Mouse (Mus musculus) myocyte (in vitro differentiated cells): Measurements from ENCODE around the gene Edem3. TPM values are rescaled to one million over a fixed set of nuclear protein-coding genes. Genes with fewer than 3 reads are reported as not detected.

ENCODE experiments used
- H3K27me3 ChIP-seq: one replicate; pipeline ENCODE4 v1.6.1; 2011; ENCODE audit not compliant: control insufficient read depth, insufficient read depth, insufficient read length
- H3K36me3 ChIP-seq: one replicate; pipeline ENCODE4 v1.6.1; 2011; ENCODE audit not compliant: control insufficient read depth, insufficient read depth
- H3K4me2 ChIP-seq: one replicate; pipeline ENCODE4 v1.6.1; 2011; ENCODE audit warnings: low read depth, control low read depth
- H3K4me3 ChIP-seq: one replicate; pipeline ENCODE4 v1.5.1; 2011; ENCODE audit warnings: mild to moderate bottlenecking, control low read depth, moderate library complexity
- H3K79me2 ChIP-seq: one replicate; pipeline ENCODE4 v1.6.1; 2011; ENCODE audit not compliant: control insufficient read depth, insufficient read depth
- H3ac ChIP-seq: one replicate; pipeline ENCODE4 v1.6.1; 2011; ENCODE audit not compliant: control insufficient read depth, insufficient read length
- CEBPB ChIP-seq: IDR thresholded peaks from 2 replicates; pipeline ENCODE4 v1.6.1; 2011; ENCODE audit warnings: mild to moderate bottlenecking, moderate library complexity; ENCODE audit not compliant: poor library complexity, insufficient read depth, severe bottlenecking
- E2F4 ChIP-seq: IDR thresholded peaks from one replicate; pipeline ENCODE4 v1.6.1; 2011; ENCODE audit warnings: mild to moderate bottlenecking, control low read depth, moderate library complexity; ENCODE audit not compliant: insufficient read depth
- MAX ChIP-seq: IDR thresholded peaks from one replicate; pipeline ENCODE4 v1.6.1; 2011; ENCODE audit warnings: low read depth, mild to moderate bottlenecking, control low read depth
- MYOD1 ChIP-seq, 3 experiments: IDR thresholded peaks; one replicate each; pipeline ENCODE4 v1.6.1; 2011; ENCODE audit warnings: control low read depth in 2 of 3, low read depth in 2 of 3, mild to moderate bottlenecking in 2 of 3, moderate library complexity in 1 of 3; ENCODE audit not compliant: insufficient read length in 2 of 3, control insufficient read depth in 1 of 3
- MYOG ChIP-seq, 3 experiments: IDR thresholded peaks; one replicate each; pipeline ENCODE4 v1.6.1; 2011; ENCODE audit warnings: control low read depth in 2 of 3, low read depth in 2 of 3, mild to moderate bottlenecking in 2 of 3; ENCODE audit not compliant: insufficient read length in 2 of 3, control insufficient read depth in 1 of 3, insufficient read depth in 1 of 3
- POLR2A ChIP-seq: IDR thresholded peaks from one replicate; pipeline ENCODE4 v1.6.1; 2011; ENCODE audit warnings: low read depth, mild to moderate bottlenecking, control low read depth, moderate library complexity; ENCODE audit not compliant: insufficient read length
- POLR2AphosphoS2 ChIP-seq: IDR thresholded peaks from one replicate; pipeline ENCODE4 v1.6.1; 2011; ENCODE audit warnings: low read depth, control low read depth; ENCODE audit not compliant: insufficient read length
- REST ChIP-seq: IDR thresholded peaks from one replicate; pipeline ENCODE4 v1.6.1; 2011; ENCODE audit warnings: mild to moderate bottlenecking, control low read depth, moderate library complexity; ENCODE audit not compliant: insufficient read depth, insufficient read length
- SRF ChIP-seq: IDR thresholded peaks from one replicate; pipeline ENCODE4 v1.6.1; 2011; ENCODE audit warnings: low read depth; ENCODE audit not compliant: control insufficient read depth, insufficient read length
- TCF12 ChIP-seq: IDR thresholded peaks from one replicate; pipeline ENCODE4 v1.6.1; 2011; ENCODE audit warnings: mild to moderate bottlenecking, control low read depth; ENCODE audit not compliant: poor library complexity, insufficient read depth, severe bottlenecking
- TCF3 ChIP-seq: IDR thresholded peaks from one replicate; pipeline ENCODE4 v1.6.1; 2011; ENCODE audit warnings: low read depth, control low read depth; ENCODE audit not compliant: insufficient read length
- USF1 ChIP-seq: IDR thresholded peaks from one replicate; pipeline ENCODE4 v1.6.1; 2011; ENCODE audit warnings: low read depth, mild to moderate bottlenecking, control low read depth, moderate library complexity
- polyA plus RNA-seq: library from polyadenylated mRNA; unstranded; fragments of >200 nt; fragmentation: generic; extraction: Trizol; gene quantifications from one replicate; pipeline ENCODE4 v1.2.1, GENCODE M21; 2012; ENCODE audit warnings: missing spikeins

Edem3 gene
- polyA plus RNA-seq, 1 experiment: 10.0 TPM

DNA sequence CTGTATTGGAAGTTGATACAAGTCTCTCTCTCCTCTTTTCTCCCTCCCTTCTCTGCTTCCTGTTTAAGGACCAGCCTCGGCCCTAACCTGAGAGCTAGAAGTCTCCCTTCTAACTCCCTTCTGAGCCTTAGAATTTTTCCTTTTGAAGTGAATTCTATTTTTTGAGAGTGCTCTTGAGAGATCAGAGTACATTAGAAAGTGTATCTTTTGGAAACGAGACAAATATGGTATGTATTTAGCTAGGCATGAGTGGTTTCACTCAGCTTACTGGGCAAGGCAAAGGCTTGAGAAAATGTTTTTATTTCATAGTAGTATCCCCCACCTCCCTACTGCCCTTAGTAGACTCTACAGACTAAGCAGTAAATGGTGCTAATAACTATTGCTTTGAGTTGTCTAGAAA, 3.8 kb downstream of the Edem3 start:
- TF ChIP-seq REST (no peak), MYOG (IDR thresholded peaks at IDR 0.05; ENCODE audit: control insufficient read depth in 1 of 3, insufficient read depth in 1 of 3, insufficient read length in 2 of 3, low read depth in 2 of 3) (no peak), POLR2A (no peak), CEBPB (no peak), SRF (no peak), POLR2AphosphoS2 (no peak), MAX (no peak), E2F4 (no peak), TCF3 (no peak), MYOD1 (IDR thresholded peaks at IDR 0.05; ENCODE audit: control insufficient read depth in 1 of 3, insufficient read length in 2 of 3, low read depth in 2 of 3) (no peak), USF1 (no peak), TCF12 (no peak)
- H3K4me2 ChIP-seq: no peak overlapping the region

DNA sequence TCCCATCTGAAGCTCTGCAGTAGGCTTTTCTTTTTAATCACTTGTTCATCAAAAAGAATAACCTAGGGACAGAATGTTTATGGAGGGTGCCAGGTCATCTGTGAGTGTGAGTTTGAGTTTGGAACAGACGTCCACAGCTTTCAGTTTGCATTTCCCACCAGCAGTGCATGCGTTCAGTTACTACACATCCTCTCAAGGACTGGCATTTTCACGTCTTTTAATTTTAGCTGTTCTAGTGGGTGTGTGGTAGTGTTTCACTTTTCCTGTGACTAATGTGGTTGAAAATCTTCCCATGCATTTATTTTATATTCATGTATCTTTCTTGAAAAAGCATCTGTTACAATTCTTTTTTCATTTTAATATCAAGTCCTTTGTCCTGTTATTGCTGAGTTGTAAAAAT, 9.1 kb downstream of the Edem3 start:
- Histone ChIP-seq H3K4me3 (no peak overlapping the region), H3K79me2 (peaks cover 12% of the 10 kb centered on the region), H3ac (no peak overlapping the region), H3K27me3 (no peaks in the 10 kb centered on the region), H3K36me3 (peaks cover 16% of the 10 kb centered on the region), H3K4me2 (no peak overlapping the region)
- TF ChIP-seq POLR2A (no peak), SRF (no peak), REST (no peak), CEBPB (no peak), TCF12 (no peak), MYOG (IDR thresholded peaks at IDR 0.05; ENCODE audit: control insufficient read depth in 1 of 3, insufficient read depth in 1 of 3, insufficient read length in 2 of 3, low read depth in 2 of 3) (no peak), TCF3 (no peak), USF1 (no peak), MYOD1 (IDR thresholded peaks at IDR 0.05; ENCODE audit: control insufficient read depth in 1 of 3, insufficient read length in 2 of 3, low read depth in 2 of 3) (no peak), POLR2AphosphoS2 (no peak), MAX (no peak), E2F4 (no peak)

More for the DNA sequence above, 3.8 kb downstream of the Edem3 start:
- Histone ChIP-seq H3ac (no peak overlapping the region), H3K27me3 (no peaks in the 10 kb centered on the region), H3K79me2 (peaks cover 37% of the 10 kb centered on the region), H3K36me3 (peaks cover 15% of the 10 kb centered on the region), H3K4me3 (no peak overlapping the region)

DNA sequence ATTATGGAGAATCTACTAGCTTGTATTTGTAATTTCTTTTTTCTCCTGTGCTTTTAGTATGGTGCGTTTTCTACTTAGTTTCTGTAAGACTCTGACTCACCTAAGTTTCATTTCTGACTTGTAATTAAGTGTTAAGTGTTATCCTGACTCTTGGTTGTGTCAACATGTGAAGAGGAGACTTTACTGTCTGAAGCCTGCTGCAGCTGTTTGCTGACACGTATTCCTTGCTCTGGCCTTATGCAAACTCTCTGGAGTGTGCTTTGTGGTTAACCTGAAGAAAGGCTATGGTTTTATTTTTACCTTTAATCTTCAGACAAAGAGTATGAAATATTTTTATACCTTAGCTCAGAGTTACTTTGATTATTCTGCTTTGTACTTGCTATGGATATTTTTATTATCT, 11.0 kb downstream of the Edem3 start:
- peaks cover 11% of the 10 kb centered on the region for H3K79me2 ChIP-seq
- no peak overlapping the region for H3ac ChIP-seq
- no peak overlapping the region for H3K4me3 ChIP-seq
- peaks cover 19% of the 10 kb centered on the region for H3K36me3 ChIP-seq
- TF ChIP-seq E2F4 (no peak), REST (no peak), POLR2AphosphoS2 (no peak), TCF3 (no peak), POLR2A (no peak), MYOG (IDR thresholded peaks at IDR 0.05; ENCODE audit: control insufficient read depth in 1 of 3, insufficient read depth in 1 of 3, insufficient read length in 2 of 3, low read depth in 2 of 3) (peak in 1 of 3 experiments; percentile 93), MAX (no peak), CEBPB (0 out of 2 replicates have a peak, but pooled peaks have one; percentile 44), SRF (no peak), MYOD1 (IDR thresholded peaks at IDR 0.05; ENCODE audit: control insufficient read depth in 1 of 3, insufficient read length in 2 of 3, low read depth in 2 of 3) (peak; percentile 67 to 82 (median 68)), TCF12 (peak; percentile 51), USF1 (no peak)
- no peaks in the 10 kb centered on the region for H3K27me3 ChIP-seq
- peak overlapping the region; percentile 57 for H3K4me2 ChIP-seq

GRCm38 (mm10) chr1:151766976-151767654, 11.9 kb downstream of the Edem3 start:
- peak overlapping the region; percentile 37 for H3K4me2 ChIP-seq
- no peaks in the 10 kb centered on the region for H3K27me3 ChIP-seq
- H3K36me3 ChIP-seq: peaks cover 17% of the 10 kb centered on the region
- TF ChIP-seq USF1: no peak
- no peak overlapping the region for H3K4me3 ChIP-seq
- H3K79me2 ChIP-seq: peaks cover 11% of the 10 kb centered on the region
- H3ac ChIP-seq: no peak overlapping the region

DNA sequence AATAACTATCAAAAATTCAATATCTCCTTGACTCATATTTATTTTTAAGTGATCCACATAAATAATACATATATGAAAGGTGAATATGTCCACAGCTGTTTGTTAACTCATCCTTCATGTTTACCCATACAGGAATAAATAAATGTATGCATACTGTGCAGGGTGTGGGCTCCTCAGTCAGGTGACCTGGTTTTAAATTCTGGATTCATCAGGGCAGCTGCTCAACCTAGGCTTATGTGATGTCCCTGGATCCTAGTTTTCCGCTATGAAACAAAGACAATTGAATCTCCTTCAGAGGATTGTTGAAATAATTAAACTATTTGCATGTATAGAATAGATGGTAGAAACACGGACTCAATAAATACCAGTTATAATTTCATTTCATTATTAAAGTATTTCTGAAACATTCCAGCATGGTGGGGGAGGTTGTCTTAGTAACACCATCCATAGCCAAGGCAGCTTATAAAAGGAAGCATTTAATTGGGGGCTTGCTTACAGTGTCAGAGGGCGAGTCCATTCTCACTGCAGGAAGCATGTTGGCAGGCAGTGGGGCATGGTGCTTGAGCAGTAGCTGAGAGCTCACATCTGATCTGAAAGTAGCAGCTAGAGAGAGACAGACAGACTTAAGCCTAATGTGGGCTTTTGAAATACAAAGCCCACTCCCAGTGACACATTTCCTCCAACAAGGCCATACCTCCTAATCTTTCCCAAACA, 14.2 kb downstream of the Edem3 start:
- Histone ChIP-seq H3K4me2 (no peak overlapping the region), H3K79me2 (peaks cover 12% of the 10 kb centered on the region), H3ac (no peak overlapping the region), H3K27me3 (no peaks in the 10 kb centered on the region), H3K4me3 (no peak overlapping the region), H3K36me3 (peaks cover 35% of the 10 kb centered on the region)
- no peak for TF ChIP-seq TCF3
- no peak for TF ChIP-seq REST
- TF ChIP-seq MAX: no peak
- no peak for TF ChIP-seq USF1
- no peak for TF ChIP-seq POLR2A
- no peak for TF ChIP-seq TCF12
- no peak for TF ChIP-seq E2F4
- TF ChIP-seq SRF: no peak
- no peak for TF ChIP-seq MYOD1 (IDR thresholded peaks at IDR 0.05; ENCODE audit: control insufficient read depth in 1 of 3, insufficient read length in 2 of 3, low read depth in 2 of 3)
- no peak for TF ChIP-seq POLR2AphosphoS2
